Mouse (Mus musculus): ENCODE measurements at regions not wholly inside any gene's neighbourhood (a gene's known extent, or its start where the extent isn't known, plus 50 kb on each side); places are given as distances from the start of the nearest gene placed in this dataset.

DNA sequence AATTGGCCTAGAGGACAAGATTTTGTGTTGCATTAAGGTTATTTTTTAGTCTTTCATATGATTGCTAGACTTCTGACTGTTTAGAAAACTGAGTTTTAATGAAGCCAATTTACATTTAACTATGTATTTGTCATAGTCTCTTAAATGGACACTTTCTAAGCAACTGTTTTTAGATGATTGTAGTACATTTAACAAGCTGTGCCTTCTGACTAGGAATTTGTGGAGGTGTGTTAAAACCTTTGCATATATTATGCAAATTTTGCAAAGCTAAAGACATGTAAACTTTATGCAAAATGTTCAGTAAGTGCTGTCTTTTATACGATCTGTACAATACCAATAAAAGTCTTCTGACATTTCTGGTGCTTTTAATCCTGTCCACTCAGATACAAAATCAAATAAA is 171.9 kb downstream of the 4930544G11Rik start:
- Histone ChIP-seq H3K27me3 (no peaks in the 10 kb centered on the region), H3K27ac (no peak overlapping the region), H3K4me2 (no peak overlapping the region), H3K4me1 (no peaks in the 10 kb centered on the region), H3K4me3 (no peak overlapping the region), H3K9ac (no peak overlapping the region), H3K36me3 (no peaks in the 10 kb centered on the region), H3K9me3 (no peaks in the 10 kb centered on the region)
- ATAC-seq (ENCODE audit: borderline replicate concordance, extremely low read depth, low FRiP score, low TSS enrichment) = no peak
- WGBS = 59% methylated on average over 1 of the region's 1 CpGs

DNA sequence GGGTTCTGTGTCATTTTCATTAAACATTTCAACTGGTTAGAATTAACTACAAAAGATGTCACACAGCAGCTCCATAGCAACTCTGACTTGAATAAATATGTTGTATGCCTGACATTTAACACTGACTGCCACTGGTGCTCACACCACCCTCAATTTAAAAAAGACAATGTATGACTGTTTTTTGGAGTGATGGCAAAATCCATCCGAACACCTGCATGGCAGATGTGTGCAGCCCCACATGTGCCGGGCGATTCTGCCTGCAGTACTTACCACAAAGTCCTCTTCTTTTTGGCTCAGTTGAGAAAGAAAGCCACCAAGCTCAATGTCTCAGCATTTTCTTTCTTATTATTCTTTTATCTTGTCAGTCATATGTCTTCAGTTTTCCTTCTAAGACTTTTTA is 199.4 kb downstream of the 4930544G11Rik start:
- H3K9ac ChIP-seq = no peak overlapping the region

DNA sequence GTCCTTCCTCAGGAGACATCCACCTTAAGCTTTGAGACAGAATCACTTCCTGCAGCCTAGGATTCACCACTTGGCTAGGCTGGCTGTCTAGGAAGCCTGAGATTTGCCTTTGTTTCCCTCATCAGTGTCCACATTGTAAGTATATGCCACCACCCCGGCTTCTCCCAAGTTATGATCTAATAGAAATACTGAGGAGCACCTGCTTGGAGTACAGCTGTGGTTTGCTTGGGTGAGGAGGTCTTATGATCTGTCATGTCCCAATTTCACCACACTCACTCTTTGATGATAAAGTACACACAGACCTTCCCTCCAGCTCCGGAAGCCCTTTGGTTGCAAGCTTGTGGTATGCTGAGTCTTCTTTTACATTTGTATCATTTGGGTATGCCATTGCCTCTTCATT is 202.4 kb downstream of the 4930544G11Rik start:
- no peak for ATAC-seq (ENCODE audit: borderline replicate concordance, extremely low read depth, low FRiP score, low TSS enrichment)
- no peak overlapping the region for H3K9ac ChIP-seq

More for the DNA sequence above, 199.4 kb downstream of the 4930544G11Rik start:
- Histone ChIP-seq H3K27ac (no peak overlapping the region), H3K4me3 (no peak overlapping the region), H3K4me1 (no peaks in the 10 kb centered on the region), H3K36me3 (no peaks in the 10 kb centered on the region), H3K4me2 (no peak overlapping the region), H3K9me3 (no peaks in the 10 kb centered on the region), H3K27me3 (no peaks in the 10 kb centered on the region)
- no peak for ATAC-seq (ENCODE audit: borderline replicate concordance, extremely low read depth, low FRiP score, low TSS enrichment)
- WGBS = 70% methylated on average over 3 of the region's 3 CpGs

DNA sequence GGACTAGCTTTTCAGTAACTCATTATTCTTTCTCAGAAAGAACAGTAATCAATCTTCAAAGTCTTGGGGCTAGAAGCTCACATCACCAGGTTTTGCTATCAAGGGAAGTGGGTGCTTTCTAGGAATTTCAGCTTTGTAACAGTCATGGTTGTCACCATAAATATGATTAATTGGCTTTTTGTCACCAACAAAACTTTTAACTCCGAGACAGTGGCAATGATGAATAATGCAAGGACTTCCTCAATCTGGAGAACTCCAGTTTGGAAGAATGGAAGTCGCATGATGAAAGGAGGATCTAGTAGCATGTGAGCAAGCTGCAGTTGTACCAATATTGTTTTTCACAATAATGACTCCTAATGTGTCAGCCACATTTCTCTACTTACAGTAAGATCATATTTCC is 208.4 kb downstream of the 4930544G11Rik start:
- H3K4me1 ChIP-seq = no peaks in the 10 kb centered on the region
- WGBS = 39% methylated on average over 2 of the region's 2 CpGs

More for the DNA sequence above, 202.4 kb downstream of the 4930544G11Rik start:
- no peak overlapping the region for H3K4me3 ChIP-seq
- no peaks in the 10 kb centered on the region for H3K9me3 ChIP-seq
- no peaks in the 10 kb centered on the region for H3K36me3 ChIP-seq
- H3K27me3 ChIP-seq = no peaks in the 10 kb centered on the region
- 76% methylated on average over 2 of the region's 2 CpGs for WGBS
- no peaks in the 10 kb centered on the region for H3K4me1 ChIP-seq
- no peak overlapping the region for H3K27ac ChIP-seq
- no peak overlapping the region for H3K4me2 ChIP-seq

DNA sequence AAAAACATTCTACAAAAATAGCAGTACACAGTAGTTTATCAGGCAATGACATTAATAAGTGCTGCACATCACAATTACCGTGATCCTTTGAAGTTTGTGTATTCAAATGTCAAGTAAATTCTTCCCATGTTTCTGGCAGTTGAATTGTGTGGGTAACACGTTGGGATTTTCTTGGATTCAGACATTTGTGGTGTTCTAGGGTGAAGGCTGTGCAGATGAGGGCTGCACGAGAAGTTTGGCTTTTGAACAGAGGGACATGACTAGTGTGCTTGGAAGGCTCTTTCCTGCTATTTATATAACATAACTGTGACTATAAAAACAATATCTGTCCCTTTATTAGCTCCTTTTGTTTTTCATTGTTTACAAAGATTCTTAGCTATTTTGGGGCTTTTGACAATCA is 216.5 kb downstream of the 4930544G11Rik start:
- H3K4me1 ChIP-seq = no peaks in the 10 kb centered on the region
- H3K27ac ChIP-seq = no peak overlapping the region
- no peak overlapping the region for H3K4me3 ChIP-seq
- H3K4me2 ChIP-seq = no peak overlapping the region
- H3K9me3 ChIP-seq = no peaks in the 10 kb centered on the region
- no peak overlapping the region for H3K9ac ChIP-seq
- H3K36me3 ChIP-seq = no peaks in the 10 kb centered on the region
- H3K27me3 ChIP-seq = no peaks in the 10 kb centered on the region
- peak; percentile 85; the same call in 1 of the 2 replicates for ATAC-seq (ENCODE audit: borderline replicate concordance, extremely low read depth, low FRiP score, low TSS enrichment)
- WGBS = 26% methylated on average over 3 of the region's 3 CpGs

More for the DNA sequence above, 208.4 kb downstream of the 4930544G11Rik start:
- Histone ChIP-seq H3K36me3 (no peaks in the 10 kb centered on the region), H3K4me2 (no peak overlapping the region), H3K27ac (no peak overlapping the region), H3K4me3 (no peak overlapping the region), H3K9ac (no peak overlapping the region), H3K9me3 (no peaks in the 10 kb centered on the region), H3K27me3 (no peaks in the 10 kb centered on the region)
- ATAC-seq (ENCODE audit: borderline replicate concordance, extremely low read depth, low FRiP score, low TSS enrichment) = no peak

DNA sequence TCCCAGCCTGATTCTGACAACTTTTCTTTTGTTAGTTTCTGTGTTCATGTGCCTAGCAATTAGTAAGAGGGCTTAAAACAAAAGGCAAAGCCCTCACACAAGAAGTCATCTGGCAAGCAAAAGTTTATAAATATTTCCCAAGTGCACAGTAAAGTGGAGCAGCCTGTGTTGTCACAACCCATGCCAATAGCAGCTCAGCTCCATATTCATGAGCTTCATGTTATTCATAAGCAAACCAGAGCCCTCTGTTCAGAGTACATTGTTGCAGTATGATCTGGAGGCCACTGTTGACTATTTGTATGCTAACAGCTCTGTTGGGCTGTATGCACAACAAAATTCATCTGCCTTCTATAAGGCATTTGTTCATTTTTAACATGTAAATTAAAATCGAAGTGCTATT is 245.6 kb downstream of the 4930544G11Rik start:
- ATAC-seq (ENCODE audit: borderline replicate concordance, extremely low read depth, low FRiP score, low TSS enrichment) = peak; percentile 62; the same call in 1 of the 2 replicates
- Histone ChIP-seq H3K9ac (no peak overlapping the region), H3K27me3 (no peaks in the 10 kb centered on the region), H3K27ac (no peak overlapping the region), H3K4me2 (no peak overlapping the region), H3K36me3 (no peaks in the 10 kb centered on the region), H3K9me3 (no peaks in the 10 kb centered on the region), H3K4me3 (no peak overlapping the region), H3K4me1 (no peaks in the 10 kb centered on the region)
- WGBS = 77% methylated on average over 1 of the region's 1 CpGs

DNA sequence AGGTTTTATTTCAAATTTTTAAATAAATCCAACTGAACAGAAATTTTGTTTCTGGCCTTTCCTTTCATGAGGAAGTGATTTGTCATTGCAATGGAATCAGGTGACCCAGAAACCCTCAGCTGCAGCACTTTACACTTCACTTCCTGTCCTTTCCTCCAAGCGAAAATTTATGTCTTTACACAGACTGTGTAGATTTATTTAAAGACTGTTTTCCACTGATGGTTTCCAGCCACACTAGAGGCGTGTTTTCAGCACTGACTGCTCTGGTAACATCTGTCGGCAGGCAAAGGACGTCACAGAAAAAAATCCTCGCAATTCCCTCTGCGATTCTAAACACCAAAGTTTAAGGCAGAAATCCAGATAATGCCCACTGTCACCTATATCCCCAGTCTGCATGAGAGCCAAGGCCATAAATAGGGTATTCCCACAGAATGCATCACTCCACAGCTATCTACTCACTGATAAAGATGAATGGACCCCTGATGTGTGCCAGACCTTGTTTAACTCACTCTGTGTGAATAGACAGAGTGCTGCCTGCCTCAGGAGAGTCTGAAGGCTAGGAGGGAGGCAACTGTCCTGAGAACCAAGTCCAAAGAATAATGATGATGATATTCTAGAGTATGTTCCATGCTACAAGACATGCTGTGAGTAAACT is 247.9 kb downstream of the 4930544G11Rik start:
- H3K4me2 ChIP-seq = no peak overlapping the region
- no peak for ATAC-seq (ENCODE audit: borderline replicate concordance, extremely low read depth, low FRiP score, low TSS enrichment)
- H3K27me3 ChIP-seq = no peaks in the 10 kb centered on the region
- no peak overlapping the region for H3K4me3 ChIP-seq
- H3K4me1 ChIP-seq = no peaks in the 10 kb centered on the region
- H3K9ac ChIP-seq = no peak overlapping the region
- H3K36me3 ChIP-seq = no peaks in the 10 kb centered on the region
- no peaks in the 10 kb centered on the region for H3K9me3 ChIP-seq
- H3K27ac ChIP-seq = no peak overlapping the region
- 25% methylated on average over 6 of the region's 6 CpGs for WGBS

DNA sequence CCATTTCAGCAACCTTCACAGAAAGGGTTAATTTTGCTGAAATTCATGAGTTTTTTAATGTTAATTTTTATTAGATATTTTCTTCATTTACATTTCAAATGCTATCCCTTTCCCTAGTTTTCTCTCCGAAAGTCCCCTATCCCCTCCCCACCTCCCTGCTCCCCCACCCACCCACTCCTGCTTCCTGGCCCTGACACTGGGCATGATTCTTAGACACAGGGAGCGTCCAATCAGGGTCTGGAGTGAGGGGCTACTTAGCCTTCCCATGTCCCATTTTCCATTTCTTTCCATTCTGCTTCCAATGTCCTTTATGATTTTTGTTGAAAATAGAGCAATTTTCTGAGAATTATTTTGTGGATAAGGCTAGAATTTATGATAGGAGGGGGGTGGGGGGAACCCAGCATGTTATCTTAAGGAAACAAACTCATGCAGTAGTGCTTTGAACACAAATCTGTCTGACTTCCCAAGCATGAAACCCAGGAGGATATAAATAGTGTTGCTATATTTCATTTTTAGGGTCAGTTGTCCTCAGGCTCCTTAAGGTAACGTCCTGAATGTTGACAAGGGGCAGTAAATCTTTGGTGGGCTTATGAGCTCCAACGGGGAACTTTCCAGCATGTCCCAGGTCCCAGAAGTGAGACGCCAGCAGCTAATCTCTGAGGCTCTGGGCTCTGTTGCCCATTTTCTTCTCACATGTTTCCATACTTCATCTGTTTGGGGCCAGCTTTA is 254.0 kb downstream of the 4930544G11Rik start:
- Histone ChIP-seq H3K27ac (no peak overlapping the region), H3K4me3 (no peak overlapping the region), H3K36me3 (no peaks in the 10 kb centered on the region), H3K27me3 (no peaks in the 10 kb centered on the region), H3K4me2 (no peak overlapping the region), H3K9me3 (no peaks in the 10 kb centered on the region), H3K4me1 (no peaks in the 10 kb centered on the region), H3K9ac (no peak overlapping the region)
- WGBS = 59% methylated on average over 5 of the region's 5 CpGs
- ATAC-seq (ENCODE audit: borderline replicate concordance, extremely low read depth, low FRiP score, low TSS enrichment) = no peak

DNA sequence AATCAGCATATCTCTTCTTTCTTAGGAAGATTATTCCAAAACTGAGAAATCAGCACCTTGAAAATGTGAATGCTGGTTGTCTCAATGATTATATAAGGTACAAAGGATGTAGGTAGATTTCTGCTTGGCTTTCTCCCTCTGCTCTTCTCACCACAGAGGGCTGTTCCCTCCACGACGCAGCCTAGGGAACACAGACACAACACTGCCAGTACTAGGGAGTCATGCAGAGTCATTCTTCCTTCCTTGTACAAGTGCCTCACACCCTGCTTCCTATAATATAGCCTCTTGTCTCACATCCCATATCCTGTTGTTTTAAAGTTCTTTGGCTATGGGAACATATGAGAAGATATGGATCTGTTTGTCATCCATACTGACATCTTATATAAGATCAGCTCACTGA is 265.1 kb downstream of the 4930544G11Rik start:
- H3K27me3 ChIP-seq = no peaks in the 10 kb centered on the region
- H3K9me3 ChIP-seq = no peaks in the 10 kb centered on the region
- no peaks in the 10 kb centered on the region for H3K36me3 ChIP-seq
- no peak overlapping the region for H3K9ac ChIP-seq
- H3K4me1 ChIP-seq = no peaks in the 10 kb centered on the region
- 54% methylated on average over 2 of the region's 2 CpGs for WGBS
- no peak for ATAC-seq (ENCODE audit: borderline replicate concordance, extremely low read depth, low FRiP score, low TSS enrichment)
- no peak overlapping the region for H3K27ac ChIP-seq
- H3K4me2 ChIP-seq = no peak overlapping the region
- H3K4me3 ChIP-seq = no peak overlapping the region

DNA sequence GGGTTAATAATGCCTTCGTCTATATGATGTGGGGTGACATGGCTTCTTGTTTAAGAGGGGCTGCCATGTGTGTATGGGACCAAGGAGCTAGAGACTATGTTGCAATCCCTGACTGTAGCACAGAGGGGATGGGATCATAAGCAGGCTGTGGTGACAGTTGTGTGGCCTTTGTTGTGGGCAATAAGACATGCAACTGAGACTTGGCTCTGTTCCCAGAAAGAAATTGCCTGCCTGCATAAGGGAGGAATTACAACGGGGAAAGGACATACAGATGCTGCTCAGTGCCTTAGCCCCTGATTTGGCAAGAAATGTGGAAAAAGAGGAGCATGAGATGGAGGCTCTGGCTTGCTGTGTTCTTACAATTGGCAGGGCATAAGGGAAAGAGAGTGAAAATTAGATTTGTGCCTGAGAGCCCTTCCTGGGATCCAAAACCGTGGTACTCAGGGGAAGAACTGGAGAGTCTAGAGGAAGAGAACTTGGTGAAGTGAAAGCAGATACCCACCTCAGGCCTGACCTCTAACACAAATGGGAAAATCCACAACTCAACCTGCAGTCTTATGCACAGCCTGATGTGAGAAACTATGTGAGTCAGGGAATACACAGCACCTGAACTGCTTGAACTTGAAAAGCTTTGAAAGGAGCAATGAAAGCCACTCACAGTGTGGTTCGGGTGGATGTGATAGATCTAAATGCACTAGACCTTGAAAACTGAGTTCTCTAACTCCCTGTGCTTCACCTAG is 271.9 kb downstream of the 4930544G11Rik start:
- H3K4me1 ChIP-seq = no peaks in the 10 kb centered on the region
- H3K27ac ChIP-seq = no peak overlapping the region
- H3K4me3 ChIP-seq = no peak overlapping the region
- no peaks in the 10 kb centered on the region for H3K9me3 ChIP-seq
- WGBS = 50% methylated on average over 4 of the region's 4 CpGs
- H3K9ac ChIP-seq = no peak overlapping the region
- no peak overlapping the region for H3K4me2 ChIP-seq
- ATAC-seq (ENCODE audit: borderline replicate concordance, extremely low read depth, low FRiP score, low TSS enrichment) = peak; percentile 99
- H3K36me3 ChIP-seq = no peaks in the 10 kb centered on the region
- no peaks in the 10 kb centered on the region for H3K27me3 ChIP-seq

DNA sequence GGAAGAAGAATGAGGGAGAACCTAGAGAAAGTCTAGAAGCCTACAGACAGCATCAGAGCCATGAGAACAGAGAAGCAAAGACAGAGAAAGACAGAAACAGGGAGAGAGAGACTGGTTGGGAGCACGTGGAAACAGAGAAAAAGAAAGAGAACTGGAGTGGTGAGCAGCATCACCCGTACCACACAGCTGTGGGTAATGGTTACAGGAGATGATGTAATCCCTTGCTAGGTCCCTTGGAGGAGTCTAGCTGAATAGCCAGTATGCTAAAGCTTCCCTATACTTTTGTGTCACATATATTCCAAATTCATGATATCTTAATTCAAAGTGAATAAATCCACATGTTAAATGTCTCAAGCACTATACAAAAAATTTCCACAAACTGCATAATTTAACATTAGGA is 284.0 kb downstream of the 4930544G11Rik start:
- Histone ChIP-seq H3K36me3 (no peaks in the 10 kb centered on the region), H3K4me1 (no peaks in the 10 kb centered on the region), H3K27me3 (no peaks in the 10 kb centered on the region), H3K27ac (no peak overlapping the region), H3K9ac (no peak overlapping the region), H3K4me3 (no peak overlapping the region), H3K4me2 (no peak overlapping the region), H3K9me3 (no peaks in the 10 kb centered on the region)
- no peak for ATAC-seq (ENCODE audit: borderline replicate concordance, extremely low read depth, low FRiP score, low TSS enrichment)
- WGBS = 73% methylated on average over 2 of the region's 2 CpGs

DNA sequence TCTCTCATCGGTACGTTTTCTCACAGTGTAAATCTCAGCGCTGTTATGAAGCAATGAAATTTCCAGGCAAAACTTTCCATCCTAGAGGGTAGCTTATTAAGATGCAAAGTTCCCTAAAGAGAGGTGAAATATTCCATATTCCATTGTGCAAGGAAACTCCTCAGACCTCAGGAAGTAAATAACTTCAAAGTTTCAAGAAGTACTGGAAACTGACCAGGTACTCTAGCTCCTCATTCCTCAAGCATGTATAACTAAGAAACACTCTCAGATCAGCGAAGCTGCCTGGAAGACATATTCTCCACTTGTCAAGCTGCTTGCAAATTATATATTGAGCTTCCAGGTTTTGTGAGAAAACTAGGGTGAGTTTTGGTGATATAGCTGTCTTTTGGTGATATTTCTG is 279.8 kb upstream of the Mad2l1 start:
- Histone ChIP-seq H3K4me2 (no peak overlapping the region), H3K4me1 (no peaks in the 10 kb centered on the region), H3K27me3 (no peaks in the 10 kb centered on the region), H3K9ac (no peak overlapping the region), H3K27ac (no peak overlapping the region), H3K36me3 (no peaks in the 10 kb centered on the region), H3K9me3 (no peaks in the 10 kb centered on the region), H3K4me3 (no peak overlapping the region)
- WGBS = 60% methylated on average over 4 of the region's 4 CpGs
- ATAC-seq (ENCODE audit: borderline replicate concordance, extremely low read depth, low FRiP score, low TSS enrichment) = no peak

Data from lung, embryonic 15.5 days (tissue).